Mouse (Mus musculus) heart, embryonic 13.5 days (tissue): ENCODE results near the gene Ttc39d. TPM values are rescaled to one million over a fixed set of nuclear protein-coding genes. Genes with fewer than 3 reads are reported as not detected.

ENCODE experiments used
- ATAC-seq: fragments of 200-750 bp; cut with Nextera tagmentation; 2 replicates; pipeline ENCODE4 v1.8.0; 2017; ENCODE audit warnings: moderate TSS enrichment; ENCODE audit not compliant: insufficient number of reproducible peaks, low FRiP score, low TSS enrichment; ENCODE audit errors: extremely low read depth
- H3K27ac ChIP-seq: fragments of 300-500 bp; sonication (generic); replicated peaks from 2 replicates; pipeline ENCODE4 v1.5.1; 2015; ENCODE audit warnings: moderate library complexity, mild to moderate bottlenecking, inconsistent platforms
- H3K27me3 ChIP-seq: fragments of 300-500 bp; sonication (generic); replicated peaks from 2 replicates; pipeline ENCODE4 v1.6.1; 2015; ENCODE audit warnings: mild to moderate bottlenecking, inconsistent platforms
- H3K36me3 ChIP-seq: fragments of 300-500 bp; sonication (generic); 2 replicates; pipeline ENCODE4 v1.6.1; 2015; ENCODE audit warnings: mild to moderate bottlenecking, inconsistent platforms
- H3K4me1 ChIP-seq: fragments of 300-500 bp; sonication (generic); 2 replicates; pipeline ENCODE4 v1.6.1; 2015; ENCODE audit warnings: inconsistent platforms
- H3K4me2 ChIP-seq: fragments of 300-500 bp; sonication (generic); 2 replicates; pipeline ENCODE4 v1.6.1; 2015; ENCODE audit warnings: inconsistent platforms, mild to moderate bottlenecking, moderate library complexity
- H3K4me3 ChIP-seq: fragments of 300-500 bp; sonication (generic); 2 replicates; pipeline ENCODE4 v1.5.1; 2015; ENCODE audit warnings: moderate library complexity, mild to moderate bottlenecking, inconsistent platforms
- H3K9ac ChIP-seq: fragments of 300-500 bp; sonication (generic); 2 replicates; pipeline ENCODE4 v1.6.1; 2015; ENCODE audit warnings: inconsistent platforms, mild to moderate bottlenecking, moderate library complexity
- H3K9me3 ChIP-seq: fragments of 300-500 bp; sonication (generic); 2 replicates; pipeline ENCODE4 v1.6.1; 2016; ENCODE audit warnings: inconsistent platforms
- WGBS: fragments of 180-500 bp; shearing (Covaris S2); methylation state at CpG from one replicate; pipeline ENCODE4 v1.1.7; 2015; ENCODE audit warnings: mixed read lengths; 5-methylcytosine and 5-hydroxymethylcytosine counted together
- polyA plus RNA-seq: library from polyadenylated mRNA; unstranded; fragments of >200 nt; fragmentation: Nextera tagmentation; extraction: Ambion mirVana; gene quantifications from 2 replicates; pipeline ENCODE4 v1.2.1, GENCODE M21; 2015

The Ttc39d gene
- 0.05 and 0.08 TPM in 2 replicates for polyA plus RNA-seq

DNA sequence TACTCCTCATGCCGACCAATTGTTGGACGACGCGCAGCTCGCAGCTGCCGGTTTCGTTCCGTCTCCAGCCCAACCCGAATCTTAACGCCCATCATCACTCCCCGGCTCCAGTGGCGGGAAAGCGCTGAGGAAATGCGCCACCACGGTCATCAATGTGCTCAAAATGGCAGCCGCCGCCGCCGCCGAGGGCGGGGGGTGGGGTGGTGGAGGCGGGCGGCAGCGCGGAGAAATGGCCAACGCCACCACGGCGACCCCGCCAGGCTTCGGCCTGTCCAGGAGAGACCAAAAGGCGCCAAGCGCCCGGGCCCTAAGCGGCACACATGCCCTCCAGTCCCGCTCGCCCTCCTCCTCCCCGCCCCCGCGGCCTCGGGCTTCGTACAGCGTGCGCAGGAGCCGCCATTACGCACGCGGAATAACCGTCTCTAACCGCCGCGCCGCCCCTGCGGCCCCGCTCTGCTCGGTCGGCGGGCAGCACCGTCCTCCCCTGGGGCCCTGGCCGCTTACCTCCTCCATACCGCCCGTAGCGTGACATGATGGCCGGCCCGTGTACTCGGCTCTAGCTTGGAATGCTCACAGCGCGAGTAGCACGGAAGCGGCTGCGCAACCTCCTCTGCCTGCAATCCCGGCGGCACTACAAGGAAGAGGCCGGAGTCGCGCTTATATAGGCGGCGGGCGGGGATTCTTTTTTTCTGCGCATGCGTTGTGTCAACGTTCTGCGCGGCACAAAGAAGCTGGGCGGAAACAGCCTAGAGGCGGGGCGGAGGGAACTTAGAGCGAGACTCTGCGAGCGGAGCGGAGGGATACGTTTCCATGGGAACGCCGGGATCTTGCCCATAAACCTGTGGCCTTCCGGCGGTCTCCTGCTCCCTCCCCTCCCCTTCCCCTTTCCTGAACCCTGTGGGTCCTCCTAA, at the start of gene Ttc39d, which contains the start of gene Srsf7:
Ttc39d (plus strand) TSS at position 790 of the 911 bp plus-strand sequence.
Srsf7 (minus strand) TSS at position 637 of the 911 bp plus-strand sequence.
- H3K9ac ChIP-seq, result peak within 1 kb of the TSS; percentile 99
- WGBS, result under 1% methylated on average over 88 of the region's 95 CpGs
- no peaks in the 10 kb centered on the region for H3K9me3 ChIP-seq
- H3K4me1 ChIP-seq, result peaks cover 22% of the 10 kb centered on the region
- peak within 1 kb of the TSS; percentile 99 for H3K27ac ChIP-seq
- peaks cover 37% of the 10 kb centered on the region for H3K36me3 ChIP-seq
- peak within 1 kb of the TSS; percentile 95 for H3K4me2 ChIP-seq
- H3K4me3 ChIP-seq, result peak within 1 kb of the TSS; percentile 89
- H3K27me3 ChIP-seq, result no peaks in the 10 kb centered on the region
- peak; percentile 82 for ATAC-seq

DNA sequence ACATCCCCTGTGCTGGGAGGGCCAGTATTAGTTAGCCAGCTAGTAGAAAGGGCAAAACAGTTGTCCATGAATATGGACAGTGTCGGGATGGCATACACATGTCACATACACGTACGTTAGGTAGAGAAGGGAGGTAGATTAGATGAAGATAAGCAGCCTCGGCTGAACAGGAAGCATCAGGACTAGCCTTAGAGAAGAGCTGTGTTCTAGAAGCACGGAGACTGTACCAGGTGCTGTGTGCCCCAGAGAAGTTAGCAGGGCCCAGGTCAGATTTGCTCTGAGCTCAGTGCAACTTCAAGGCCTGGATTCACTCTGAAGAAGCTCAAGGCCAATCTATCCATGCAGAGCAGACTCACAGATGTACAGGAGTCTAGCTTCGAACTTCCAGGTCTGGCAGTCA, 49.8 kb upstream of the Ttc39d start:
- Histone ChIP-seq H3K27me3 (no peaks in the 10 kb centered on the region), H3K4me2 (no peak overlapping the region), H3K27ac (no peak overlapping the region), H3K9ac (no peak overlapping the region), H3K4me3 (no peak overlapping the region), H3K36me3 (no peaks in the 10 kb centered on the region), H3K9me3 (no peaks in the 10 kb centered on the region), H3K4me1 (peaks cover 11% of the 10 kb centered on the region)
- 78% methylated on average over 6 of the region's 6 CpGs for WGBS
- ATAC-seq, result no peak

DNA sequence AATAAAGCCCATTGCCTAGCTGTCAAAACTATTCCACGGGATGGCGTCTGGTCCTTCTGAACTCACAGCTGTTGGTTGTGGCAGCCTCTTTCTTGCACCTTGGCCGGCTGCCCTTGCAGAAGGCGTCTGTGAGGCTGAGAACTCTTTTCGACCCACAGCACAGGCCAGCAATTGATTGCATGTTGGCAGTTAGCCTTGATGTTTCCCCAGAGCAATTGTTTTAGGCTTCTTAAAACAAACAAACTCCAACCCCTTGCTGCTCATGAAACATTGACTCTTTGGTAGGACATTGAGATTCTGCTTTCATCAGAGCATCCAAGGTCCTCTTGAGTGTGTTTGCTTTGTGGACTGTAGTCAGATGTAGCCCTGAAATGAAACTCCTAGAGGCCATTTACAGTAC, 46.8 kb upstream of the Ttc39d start:
- Histone ChIP-seq H3K4me1 (peaks cover 16% of the 10 kb centered on the region), H3K4me2 (no peak overlapping the region), H3K27me3 (no peaks in the 10 kb centered on the region), H3K9ac (no peak overlapping the region), H3K36me3 (no peaks in the 10 kb centered on the region), H3K27ac (peak overlapping the region; percentile 41; the same call in 1 of the 2 replicates), H3K4me3 (no peak overlapping the region), H3K9me3 (no peaks in the 10 kb centered on the region)
- no peak for ATAC-seq
- 35% methylated on average over 5 of the region's 5 CpGs for WGBS

DNA sequence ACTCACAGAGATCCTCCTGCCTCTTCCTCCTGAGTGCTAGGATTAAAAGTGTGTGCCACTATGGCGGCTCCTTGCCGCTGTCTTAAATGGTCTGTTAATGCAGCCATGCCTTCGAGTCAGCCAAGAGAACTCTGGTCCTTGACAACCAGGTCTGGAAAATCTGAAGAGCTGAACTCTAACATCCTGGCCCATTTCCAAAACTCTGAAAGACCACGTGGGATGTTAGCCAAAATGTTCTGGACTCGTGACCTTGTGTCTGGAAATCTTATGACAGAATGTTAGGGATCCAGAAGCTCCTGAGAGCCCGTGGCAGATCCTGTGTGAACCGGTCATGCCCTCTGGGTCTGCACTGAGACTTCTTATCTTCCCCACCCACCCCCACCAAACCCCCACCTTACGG, 43.3 kb upstream of the Ttc39d start:
- peaks cover 45% of the 10 kb centered on the region for H3K4me1 ChIP-seq
- WGBS, result 47% methylated on average over 8 of the region's 8 CpGs

DNA sequence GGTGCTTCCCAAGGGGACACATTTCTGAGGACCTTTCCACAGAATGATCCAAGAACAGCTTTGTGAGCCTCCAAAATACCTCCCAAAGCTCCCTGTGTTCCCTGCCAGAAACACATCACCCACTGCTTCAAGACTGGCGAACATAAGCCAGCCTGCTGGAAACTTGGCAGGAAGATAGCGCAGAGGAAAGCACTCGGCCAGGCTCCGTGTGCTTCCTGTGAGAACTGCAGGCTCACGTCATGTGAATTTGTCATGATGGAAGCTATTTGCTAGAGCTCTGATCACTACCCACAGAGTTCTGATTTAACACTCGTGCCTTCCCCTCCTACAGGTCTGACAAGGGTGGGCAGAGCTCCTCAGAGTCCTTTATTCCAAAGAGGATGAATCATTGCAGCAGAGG, 41.5 kb upstream of the Ttc39d start:
- Histone ChIP-seq H3K9ac (no peak overlapping the region), H3K9me3 (no peaks in the 10 kb centered on the region), H3K27ac (peak overlapping the region; percentile 77), H3K4me2 (no peak overlapping the region), H3K4me1 (peaks cover 40% of the 10 kb centered on the region), H3K36me3 (no peaks in the 10 kb centered on the region), H3K27me3 (no peaks in the 10 kb centered on the region), H3K4me3 (no peak overlapping the region)
- 38% methylated on average over 6 of the region's 6 CpGs for WGBS
- no peak for ATAC-seq

More for the DNA sequence above, 43.3 kb upstream of the Ttc39d start:
- H3K9me3 ChIP-seq, result no peaks in the 10 kb centered on the region
- H3K9ac ChIP-seq, result no peak overlapping the region
- no peaks in the 10 kb centered on the region for H3K36me3 ChIP-seq
- no peaks in the 10 kb centered on the region for H3K27me3 ChIP-seq
- H3K27ac ChIP-seq, result no peak overlapping the region
- no peak overlapping the region for H3K4me2 ChIP-seq
- ATAC-seq, result no peak
- H3K4me3 ChIP-seq, result no peak overlapping the region

DNA sequence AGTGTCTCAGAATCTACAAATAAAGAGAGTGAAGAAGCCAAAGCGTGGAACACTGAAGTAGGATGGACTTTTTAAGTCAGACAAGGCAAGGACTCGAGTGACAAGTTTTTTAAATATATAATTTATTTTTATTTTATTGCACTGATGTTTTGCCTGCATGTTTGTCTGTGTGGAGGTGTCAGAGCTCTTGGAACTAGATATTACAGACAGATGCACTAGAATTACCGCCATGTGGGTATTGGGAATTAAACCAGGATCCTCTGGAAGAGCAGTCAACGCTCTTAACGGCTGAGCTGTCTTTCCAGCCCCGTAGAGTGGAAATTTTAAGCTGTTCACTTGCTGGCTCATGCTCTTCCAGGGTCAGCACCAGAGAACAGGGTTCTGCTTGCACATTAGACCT, 40.9 kb upstream of the Ttc39d start:
- Histone ChIP-seq H3K27ac (peak overlapping the region; percentile 77), H3K36me3 (no peaks in the 10 kb centered on the region), H3K4me2 (no peak overlapping the region), H3K9me3 (no peaks in the 10 kb centered on the region), H3K9ac (no peak overlapping the region), H3K4me1 (peaks cover 38% of the 10 kb centered on the region), H3K27me3 (no peaks in the 10 kb centered on the region), H3K4me3 (no peak overlapping the region)
- no peak for ATAC-seq
- 82% methylated on average over 6 of the region's 6 CpGs for WGBS

DNA sequence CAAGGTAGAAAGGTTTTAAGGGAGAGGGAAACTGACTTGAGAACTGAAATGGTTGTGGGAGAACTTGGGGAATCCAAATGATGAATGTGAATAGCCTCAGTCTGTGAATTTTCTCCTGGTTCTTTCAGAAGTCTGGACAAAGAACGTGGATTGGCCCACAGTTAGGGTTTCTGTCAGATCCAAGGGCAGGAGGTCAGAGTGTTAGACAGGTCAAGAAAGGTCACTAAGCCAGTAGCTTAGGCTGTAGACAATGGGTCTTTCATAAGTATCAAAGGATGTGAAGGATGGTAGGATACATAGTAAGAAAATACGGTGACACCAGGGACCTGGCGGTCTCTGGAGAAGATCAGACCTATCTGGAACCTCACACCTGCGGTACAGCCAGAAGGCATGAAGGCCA, 39.8 kb upstream of the Ttc39d start:
- no peaks in the 10 kb centered on the region for H3K36me3 ChIP-seq
- peaks cover 35% of the 10 kb centered on the region for H3K4me1 ChIP-seq
- no peak overlapping the region for H3K27ac ChIP-seq
- no peak overlapping the region for H3K4me2 ChIP-seq
- H3K9ac ChIP-seq, result no peak overlapping the region
- no peak for ATAC-seq
- no peaks in the 10 kb centered on the region for H3K9me3 ChIP-seq
- H3K4me3 ChIP-seq, result no peak overlapping the region
- no peaks in the 10 kb centered on the region for H3K27me3 ChIP-seq
- 66% methylated on average over 4 of the region's 4 CpGs for WGBS

DNA sequence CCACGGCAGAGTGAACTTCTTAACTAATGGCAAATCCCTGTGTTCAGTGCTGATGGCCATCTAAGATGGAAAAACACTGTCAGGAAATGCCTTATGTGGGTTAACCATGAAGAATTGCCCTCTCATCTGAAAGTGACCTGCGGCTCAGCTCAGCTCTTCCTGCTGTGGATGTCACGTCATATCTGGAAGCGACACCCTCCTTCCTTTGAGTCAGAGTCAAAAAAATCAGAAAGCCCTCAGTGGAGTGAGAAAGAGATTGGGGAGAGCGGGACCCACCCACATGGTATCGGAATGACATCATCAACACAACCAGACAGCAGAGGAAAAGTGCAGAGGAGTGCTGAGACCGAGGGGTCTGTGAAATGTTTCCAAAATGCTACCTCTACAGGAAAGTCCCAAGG, 39.4 kb upstream of the Ttc39d start:
- Histone ChIP-seq H3K9me3 (no peaks in the 10 kb centered on the region), H3K4me2 (peak overlapping the region; percentile 62), H3K9ac (no peak overlapping the region), H3K27me3 (no peaks in the 10 kb centered on the region), H3K4me1 (peaks cover 35% of the 10 kb centered on the region), H3K36me3 (no peaks in the 10 kb centered on the region), H3K4me3 (0 out of 2 replicates have a peak overlapping the region, but pooled peaks have one; percentile 29), H3K27ac (peak overlapping the region; percentile 29; the same call in 1 of the 2 replicates)
- 29% methylated on average over 7 of the region's 7 CpGs for WGBS
- no peak for ATAC-seq

DNA sequence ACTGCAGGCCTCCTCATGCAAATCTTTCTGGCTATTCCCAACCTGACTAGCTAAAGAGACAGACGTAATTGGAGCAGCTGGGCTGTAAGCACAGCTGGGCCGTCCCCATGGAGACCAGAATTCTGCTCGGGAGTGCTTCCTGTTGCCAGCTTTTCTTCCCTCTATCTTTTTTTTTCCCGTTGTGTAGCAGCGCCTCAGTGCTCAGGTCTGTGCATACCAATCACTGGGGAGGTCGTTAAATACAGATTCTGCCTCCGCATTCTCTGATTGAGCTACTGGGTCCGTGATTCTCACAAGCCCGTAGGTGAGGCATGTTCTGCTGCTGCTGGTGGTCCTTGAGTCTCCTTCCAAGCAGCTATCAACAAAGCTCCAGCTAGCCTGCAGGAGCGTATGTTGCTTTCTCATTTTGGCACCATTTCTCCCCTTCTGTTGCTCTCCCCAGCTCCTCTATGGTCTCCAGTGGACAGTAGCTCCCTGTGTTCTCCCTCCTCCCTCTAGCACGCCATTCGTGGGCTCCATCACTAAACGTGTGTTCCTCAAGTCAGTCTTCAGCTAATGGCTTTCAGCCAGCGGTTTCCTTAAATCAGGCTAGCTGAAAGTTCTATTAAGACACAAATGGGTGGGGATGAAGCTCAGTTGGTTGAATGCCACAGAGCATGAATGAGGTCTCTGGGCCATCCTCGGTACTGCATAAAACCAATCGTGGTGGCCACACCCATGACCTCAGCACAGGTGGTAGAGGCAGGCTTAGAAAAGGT, 38.7 kb upstream of the Ttc39d start:
- no peaks in the 10 kb centered on the region for H3K9me3 ChIP-seq
- H3K9ac ChIP-seq, result peak overlapping the region; percentile 69
- H3K4me1 ChIP-seq, result peaks cover 35% of the 10 kb centered on the region
- no peak for ATAC-seq
- 22% methylated on average over 16 of the region's 16 CpGs for WGBS
- H3K27me3 ChIP-seq, result no peaks in the 10 kb centered on the region
- peak overlapping the region; percentile 29 for H3K27ac ChIP-seq
- H3K4me2 ChIP-seq, result peak overlapping the region; percentile 62
- no peaks in the 10 kb centered on the region for H3K36me3 ChIP-seq
- peak overlapping the region; percentile 29 for H3K4me3 ChIP-seq

DNA sequence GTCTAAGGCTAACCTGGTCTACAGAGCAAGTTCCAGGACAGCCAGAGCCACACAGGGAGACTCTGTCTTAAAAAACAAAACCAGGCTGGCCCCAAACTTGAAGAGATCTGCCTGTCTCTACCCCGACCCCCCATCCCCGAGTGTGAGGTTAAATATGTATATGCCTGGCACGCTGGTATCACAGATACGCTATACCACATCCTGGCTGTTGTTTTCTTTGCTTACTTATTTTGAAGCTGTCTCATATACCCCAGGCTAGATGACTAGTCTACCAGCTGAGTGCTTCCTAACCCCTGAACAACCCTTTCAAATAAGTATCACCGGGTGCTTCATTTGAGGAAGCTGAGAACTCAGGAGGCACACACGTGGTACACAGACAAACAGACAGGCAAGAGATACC, 37.5 kb upstream of the Ttc39d start:
- H3K4me2 ChIP-seq, result no peak overlapping the region
- no peak overlapping the region for H3K9ac ChIP-seq
- H3K4me3 ChIP-seq, result no peak overlapping the region
- H3K36me3 ChIP-seq, result no peaks in the 10 kb centered on the region
- no peak for ATAC-seq
- no peaks in the 10 kb centered on the region for H3K9me3 ChIP-seq
- WGBS, result 85% methylated on average over 6 of the region's 6 CpGs
- H3K27ac ChIP-seq, result no peak overlapping the region
- H3K4me1 ChIP-seq, result peaks cover 37% of the 10 kb centered on the region
- H3K27me3 ChIP-seq, result no peaks in the 10 kb centered on the region

DNA sequence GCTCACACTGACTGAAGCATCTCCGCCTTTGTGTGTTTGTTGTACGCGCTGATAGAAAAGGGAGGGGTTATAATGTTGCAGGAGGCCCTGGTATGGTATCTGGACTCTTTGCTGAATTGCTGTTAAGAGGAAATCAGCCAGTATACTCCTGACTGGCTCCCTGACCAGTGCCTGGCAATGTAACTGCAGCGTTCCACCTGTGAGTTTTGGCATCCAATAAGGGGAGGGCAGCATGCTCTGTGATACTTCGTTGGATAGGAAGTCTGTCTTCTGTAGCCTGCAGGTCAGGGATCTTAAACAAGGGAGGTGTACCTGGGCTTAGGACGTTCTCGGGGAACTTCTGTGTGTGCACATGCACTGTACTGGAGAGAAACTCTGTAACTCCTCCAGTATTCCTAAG, 36.3 kb upstream of the Ttc39d start:
- 86% methylated on average over 7 of the region's 7 CpGs for WGBS

More for the DNA sequence above, 36.3 kb upstream of the Ttc39d start:
- no peaks in the 10 kb centered on the region for H3K9me3 ChIP-seq
- no peak overlapping the region for H3K9ac ChIP-seq
- H3K36me3 ChIP-seq, result no peaks in the 10 kb centered on the region
- H3K4me1 ChIP-seq, result peaks cover 33% of the 10 kb centered on the region
- no peak overlapping the region for H3K4me3 ChIP-seq
- no peak for ATAC-seq
- H3K4me2 ChIP-seq, result no peak overlapping the region
- no peak overlapping the region for H3K27ac ChIP-seq
- H3K27me3 ChIP-seq, result no peaks in the 10 kb centered on the region
